Mouse (Mus musculus) CH12.LX (cell line): Measurements from ENCODE around the gene Tufm. TPM values are rescaled to one million over a fixed set of nuclear protein-coding genes. Genes with fewer than 3 reads are reported as not detected.

Source experiments
- DNase-seq: peaks from one replicate; pipeline ENCODE4 v3.0.0-alpha.2; 2013; ENCODE audit errors: extremely low read depth
- H3K27ac ChIP-seq: 2 replicates; pipeline ENCODE4 v1.5.1; 2012; ENCODE audit warnings: low read depth, mild to moderate bottlenecking, control low read depth, moderate library complexity; ENCODE audit not compliant: insufficient read depth
- H3K27me3 ChIP-seq: replicated peaks from 2 replicates; pipeline ENCODE3; 2012; ENCODE audit warnings: inconsistent platforms
- H3K36me3 ChIP-seq, 2 experiments: replicated peaks in 1 of 2; 2 replicates each; pipeline versions ENCODE3 to v1.6.1; 2012; ENCODE audit warnings: inconsistent platforms in 1 of 2, low read length in 1 of 2, mild to moderate bottlenecking in 1 of 2, mixed read lengths in 1 of 2, moderate library complexity in 1 of 2; ENCODE audit not compliant: control insufficient read depth in 1 of 2, insufficient read depth in 1 of 2
- H3K4me1 ChIP-seq, 2 experiments: 2 replicates each; pipeline ENCODE4 v1.6.1; 2012; ENCODE audit warnings: inconsistent platforms in 1 of 2, moderate library complexity in 1 of 2; ENCODE audit not compliant: insufficient read depth in 2 of 2, control insufficient read depth in 1 of 2
- H3K4me2 ChIP-seq: 2 replicates; pipeline ENCODE4 v1.6.1; 2012; ENCODE audit warnings: low read depth, mild to moderate bottlenecking, control low read depth; ENCODE audit not compliant: poor library complexity, insufficient read depth, severe bottlenecking
- H3K4me3 ChIP-seq, 3 experiments: fragments of 150-350 bp in 1 of 3; sonication (generic) in 1 of 3; replicated peaks in 1 of 3; 2 replicates each; pipeline versions ENCODE3 to v1.5.1; 2011 to 2012; ENCODE audit warnings: low read depth in 2 of 3, low read length in 2 of 3, mild to moderate bottlenecking in 2 of 3, moderate library complexity in 2 of 3, control low read depth in 1 of 3, improper control_type of control experiment in 1 of 3, inconsistent platforms in 1 of 3, mixed read lengths in 1 of 3; ENCODE audit not compliant: poor library complexity in 1 of 3
- H3K79me2 ChIP-seq: replicated peaks from 2 replicates; pipeline ENCODE4 v1.6.1; 2012; ENCODE audit warnings: mild to moderate bottlenecking, moderate library complexity; ENCODE audit not compliant: control insufficient read depth, poor library complexity, insufficient read depth, severe bottlenecking; ENCODE audit errors: extremely low read depth
- H3K9ac ChIP-seq: 2 replicates; pipeline ENCODE4 v1.6.1; 2012; ENCODE audit warnings: low read depth, mild to moderate bottlenecking, control low read depth, moderate library complexity; ENCODE audit not compliant: insufficient read depth
- H3K9me3 ChIP-seq: replicated peaks from 2 replicates; pipeline ENCODE3; 2012; ENCODE audit warnings: low read length, inconsistent platforms, mixed read lengths
- BHLHE40 ChIP-seq: IDR thresholded peaks from 2 replicates; pipeline ENCODE4 v1.6.1; 2011; ENCODE audit warnings: mild to moderate bottlenecking, low read depth, low read length, improper control_type of control experiment
- CHD2 ChIP-seq: IDR thresholded peaks from 2 replicates; pipeline ENCODE4 v1.6.1; 2011; ENCODE audit warnings: low read length, improper control_type of control experiment
- CTCF ChIP-seq, 2 experiments: IDR thresholded peaks in 1 of 2; conservative IDR thresholded peaks in 1 of 2; 2 replicates each; pipeline ENCODE4 v1.5.1; 2011 to 2012; ENCODE audit warnings: low read depth in 2 of 2, low read length in 2 of 2, improper control_type of control experiment in 1 of 2, inconsistent platforms in 1 of 2, mild to moderate bottlenecking in 1 of 2, moderate library complexity in 1 of 2
- E2F4 ChIP-seq: IDR thresholded peaks from 2 replicates; pipeline ENCODE4 v1.6.1; 2011; ENCODE audit warnings: low read depth, low read length, improper control_type of control experiment; ENCODE audit not compliant: insufficient replicate concordance
- ELF1 ChIP-seq: IDR thresholded peaks from 2 replicates; pipeline ENCODE4 v1.6.1; 2014; ENCODE audit warnings: low read depth, mild to moderate bottlenecking, inconsistent platforms, low read length, improper control_type of control experiment
- EP300 ChIP-seq: IDR thresholded peaks from 2 replicates; pipeline ENCODE4 v1.6.1; 2011; ENCODE audit warnings: low read length, improper control_type of control experiment
- ETS1 ChIP-seq: conservative IDR thresholded peaks from 2 replicates; pipeline ENCODE4 v1.6.1; 2012; ENCODE audit warnings: low read depth, mild to moderate bottlenecking, inconsistent platforms, low read length, improper control_type of control experiment, moderate library complexity
- HCFC1 ChIP-seq: IDR thresholded peaks from 2 replicates; pipeline ENCODE4 v1.6.1; 2012; ENCODE audit warnings: low read depth, mild to moderate bottlenecking, inconsistent platforms, low read length, improper control_type of control experiment
- JUN ChIP-seq: IDR thresholded peaks from 2 replicates; pipeline ENCODE4 v1.6.1; 2011; ENCODE audit warnings: low read depth, mild to moderate bottlenecking, low read length, improper control_type of control experiment, moderate library complexity; ENCODE audit not compliant: insufficient read depth
- JUND ChIP-seq: conservative IDR thresholded peaks from 2 replicates; pipeline ENCODE4 v1.6.1; 2011; ENCODE audit warnings: low read depth, low read length, improper control_type of control experiment
- KAT2A ChIP-seq: IDR thresholded peaks from 2 replicates; pipeline ENCODE4 v1.6.1; 2012; ENCODE audit warnings: low read length, improper control_type of control experiment, inconsistent platforms; ENCODE audit not compliant: insufficient replicate concordance
- MAX ChIP-seq: IDR thresholded peaks from 2 replicates; pipeline ENCODE4 v1.6.1; 2011; ENCODE audit warnings: low read length, improper control_type of control experiment
- MYC ChIP-seq: IDR thresholded peaks from 2 replicates; pipeline ENCODE4 v1.6.1; 2011; ENCODE audit warnings: low read depth, mild to moderate bottlenecking, improper control_type of control experiment, low read length
- NELFE ChIP-seq: IDR thresholded peaks from 2 replicates; pipeline ENCODE4 v1.6.1; 2011; ENCODE audit warnings: low read depth, low read length, improper control_type of control experiment
- NRF1 ChIP-seq: IDR thresholded peaks from 2 replicates; pipeline ENCODE4 v1.6.1; 2014; ENCODE audit warnings: low read depth, mild to moderate bottlenecking, inconsistent platforms, low read length, improper control_type of control experiment, moderate library complexity
- PAX5 ChIP-seq: IDR thresholded peaks from 2 replicates; pipeline ENCODE4 v1.6.1; 2012; ENCODE audit warnings: low read length, inconsistent platforms, mixed read lengths
- POLR2AphosphoS2 ChIP-seq: IDR thresholded peaks from 2 replicates; pipeline ENCODE4 v1.6.1; 2011; ENCODE audit warnings: low read depth, low read length, improper control_type of control experiment
- RAD21 ChIP-seq: IDR thresholded peaks from 2 replicates; pipeline ENCODE4 v1.6.1; 2011; ENCODE audit warnings: low read depth, mild to moderate bottlenecking, low read length, improper control_type of control experiment, moderate library complexity
- RCOR1 ChIP-seq: conservative IDR thresholded peaks from 2 replicates; pipeline ENCODE4 v1.6.1; 2012; ENCODE audit warnings: low read depth, mild to moderate bottlenecking, inconsistent platforms, low read length, improper control_type of control experiment
- SMC3 ChIP-seq: IDR thresholded peaks from 2 replicates; pipeline ENCODE4 v1.6.1; 2011; ENCODE audit warnings: low read depth, low read length, improper control_type of control experiment
- TBP ChIP-seq: conservative IDR thresholded peaks from 2 replicates; pipeline ENCODE4 v1.6.1; 2011; ENCODE audit warnings: low read depth, low read length, improper control_type of control experiment
- UBTF ChIP-seq: IDR thresholded peaks from 2 replicates; pipeline ENCODE4 v1.6.1; 2012; ENCODE audit warnings: low read depth, mild to moderate bottlenecking, inconsistent platforms, low read length, improper control_type of control experiment, moderate library complexity
- ZC3H11A ChIP-seq: IDR thresholded peaks from 2 replicates; pipeline ENCODE4 v1.6.1; 2012; ENCODE audit warnings: low read depth, mild to moderate bottlenecking, inconsistent platforms, low read length, improper control_type of control experiment
- ZKSCAN1 ChIP-seq: IDR thresholded peaks from 2 replicates; pipeline ENCODE4 v1.6.1; 2012; ENCODE audit warnings: low read depth, inconsistent platforms, low read length, improper control_type of control experiment, borderline replicate concordance
- ZMIZ1 ChIP-seq: IDR thresholded peaks from 2 replicates; pipeline ENCODE4 v1.6.1; 2012; ENCODE audit warnings: low read depth, mild to moderate bottlenecking, inconsistent platforms, low read length, improper control_type of control experiment
- ZNF384 ChIP-seq: IDR thresholded peaks from 2 replicates; pipeline ENCODE4 v1.6.1; 2012; ENCODE audit warnings: low read depth, low read length, improper control_type of control experiment, inconsistent platforms
- dilution Hi-C: fragments of 300-500 bp; cut with MboI; formaldehyde crosslinking; loops from 2 replicates; pipeline ENCODE4 v1.14.3; 2020; ENCODE audit warnings: low sequenced_read_pairs; ENCODE audit not compliant: extremely low pct_unique_long_range_greater_than_20kb, extremely low pct_ligation_motif_present
- in situ Hi-C: fragments of 300-500 bp; cut with MboI; formaldehyde crosslinking; loops from 3 replicates; pipeline ENCODE4 v1.14.3; 2019; ENCODE audit warnings: low sequenced_read_pairs, low pct_ligation_motif_present, low pct_unique_long_range_greater_than_20kb, mixed read lengths
- polyA plus RNA-seq: library from polyadenylated mRNA; unstranded; fragments of >175 nt; gene quantifications from 2 replicates; pipeline ENCODE4 v1.2.1, GENCODE M21; 2012; ENCODE audit warnings: low read depth; ENCODE audit not compliant: insufficient read length
- total RNA-seq, 2 experiments: library from RNA; depleted of rRNA; stranded (reverse); fragments of 300-350 nt in 1 of 2; fragments of >200 nt in 1 of 2; gene quantifications; 2 replicates each; pipeline ENCODE4 v1.2.3; 2012 to 2014

Gene Tufm
- total and polyA plus RNA-seq, 3 experiments = 115 to 219 (median 156) TPM

GRCm38 (mm10) chr7:126464121-126464520 lies 23.0 kb upstream of the Tufm start:
- dilution Hi-C loops = no loop called here
- in situ Hi-C loops = no loop called here
- no peak for TF ChIP-seq JUN
- TF ChIP-seq POLR2AphosphoS2 = no peak
- no peak for TF ChIP-seq ZNF384
- no peak for TF ChIP-seq TBP
- no peak for TF ChIP-seq BHLHE40
- no peak for TF ChIP-seq KAT2A
- no peak for TF ChIP-seq PAX5
- TF ChIP-seq EP300 = no peak
- no peak for TF ChIP-seq MAX
- no peak for TF ChIP-seq ZC3H11A
- TF ChIP-seq HCFC1 = no peak
- TF ChIP-seq ETS1 = no peak
- TF ChIP-seq RCOR1 = no peak
- TF ChIP-seq ZKSCAN1 = no peak
- TF ChIP-seq ELF1 = no peak
- TF ChIP-seq ZMIZ1 = no peak
- no peak for TF ChIP-seq UBTF
- no peak for TF ChIP-seq E2F4
- H3K4me3 ChIP-seq = no peak overlapping the region
- peaks cover 9 to 84% of the 10 kb centered on the region in 2 experiments for H3K4me1 ChIP-seq
- no peaks in the 10 kb centered on the region for H3K79me2 ChIP-seq
- no peak overlapping the region for H3K4me2 ChIP-seq
- H3K9ac ChIP-seq = no peak overlapping the region
- no peak for DNase-seq
- H3K36me3 ChIP-seq = peaks cover 28 to 44% of the 10 kb centered on the region in 2 experiments
- H3K9me3 ChIP-seq = no peaks in the 10 kb centered on the region
- no peak overlapping the region for H3K27ac ChIP-seq
- H3K27me3 ChIP-seq = no peaks in the 10 kb centered on the region

GRCm38 (mm10) chr7:126464836-126465235 lies 22.3 kb upstream of the Tufm start:
- Histone ChIP-seq H3K4me2 (no peak overlapping the region), H3K4me1 (peaks cover 9 to 85% of the 10 kb centered on the region in 2 experiments), H3K36me3 (peaks cover 34 to 51% of the 10 kb centered on the region in 2 experiments), H3K9me3 (no peaks in the 10 kb centered on the region), H3K79me2 (no peaks in the 10 kb centered on the region), H3K4me3 (no peak overlapping the region), H3K27ac (no peak overlapping the region), H3K9ac (no peak overlapping the region), H3K27me3 (no peaks in the 10 kb centered on the region)
- DNase-seq = no peak
- in situ Hi-C loops (no loop called here), dilution Hi-C loops (no loop called here)
- TF ChIP-seq NELFE (no peak), ZC3H11A (no peak), SMC3 (no peak), CTCF (conservative IDR thresholded peaks at IDR 0.05 in 1 of 2, IDR thresholded peaks at IDR 0.05 in 1 of 2; ENCODE audit: low read depth in 2 of 2, low read length in 2 of 2) (no peak), ELF1 (no peak), PAX5 (no peak), BHLHE40 (no peak), RAD21 (no peak), NRF1 (no peak), MYC (no peak), HCFC1 (no peak), JUND (no peak), RCOR1 (no peak), KAT2A (no peak), CHD2 (no peak)
